Mouse (Mus musculus) heart, adult 2 months (tissue): ENCODE results near the gene Gpr146. TPM values are rescaled to one million over a fixed set of nuclear protein-coding genes. Genes with fewer than 3 reads are reported as not detected.

ENCODE experiments used
- DNase-seq, 2 experiments: peaks; one replicate each; pipeline ENCODE4 v3.0.0; 2021
- H3K27ac ChIP-seq: fragments of 200-600 bp; 2 replicates; pipeline ENCODE4 v1.8.1; 2022
- H3K27me3 ChIP-seq: fragments of 200-500 bp; 2 replicates; pipeline ENCODE4 v1.6.1; 2012; ENCODE audit warnings: mild to moderate bottlenecking, low read length, inconsistent platforms, mixed read lengths; ENCODE audit not compliant: control insufficient read depth, insufficient read depth
- H3K36me3 ChIP-seq: fragments of 200-500 bp; 2 replicates; pipeline ENCODE4 v1.6.1; 2012; ENCODE audit warnings: low read length, inconsistent platforms; ENCODE audit not compliant: control insufficient read depth, insufficient read depth
- H3K4me1 ChIP-seq: fragments of 200-500 bp; 2 replicates; pipeline ENCODE4 v1.6.1; 2011; ENCODE audit warnings: low read length; ENCODE audit not compliant: control insufficient read depth, insufficient read depth
- H3K4me3 ChIP-seq: fragments of 200-600 bp; 2 replicates; pipeline ENCODE4 v1.8.1; 2022
- H3K79me2 ChIP-seq: fragments of 200-500 bp; replicated peaks from 2 replicates; pipeline ENCODE4 v1.6.1; 2012; ENCODE audit warnings: mild to moderate bottlenecking, inconsistent platforms, low read length, moderate library complexity, mixed read lengths; ENCODE audit not compliant: control insufficient read depth, insufficient read depth
- H3K9ac ChIP-seq: fragments of 200-500 bp; 2 replicates; pipeline ENCODE4 v1.6.1; 2012; ENCODE audit warnings: low read depth, mild to moderate bottlenecking, control low read depth, inconsistent platforms, low read length, mixed read lengths
- CTCF ChIP-seq: fragments of 200-600 bp; IDR thresholded peaks from 2 replicates; pipeline ENCODE4 v1.8.1; 2022; ENCODE audit warnings: antibody characterized with exemption, mild to moderate bottlenecking, moderate library complexity
- EP300 ChIP-seq: fragments of 200-500 bp; IDR thresholded peaks from 2 replicates; pipeline ENCODE4 v1.6.1; 2011; ENCODE audit warnings: low read depth, low read length, control low read depth; ENCODE audit not compliant: insufficient read depth
- POLR2A ChIP-seq: fragments of 200-500 bp; IDR thresholded peaks from 2 replicates; pipeline ENCODE4 v1.6.1; 2011; ENCODE audit warnings: mild to moderate bottlenecking, low read depth, low read length, control low read depth; ENCODE audit not compliant: insufficient read depth
- WGBS: fragments of 180-500 bp; shearing (Covaris S2); methylation state at CpG from one replicate; pipeline ENCODE4 v1.1.7; 2018; 5-methylcytosine and 5-hydroxymethylcytosine counted together
- intact Hi-C: fragments of 180-260 bp; cut with DNase I; formaldehyde crosslinking; loops from one replicate; pipeline ENCODE4 v1.15.1; 2025
- polyA plus RNA-seq: library from polyadenylated mRNA; depleted of rRNA; stranded (reverse); fragments of >200 nt; gene quantifications from 2 replicates; pipeline ENCODE4 v1.2.3, GENCODE M21; 2012
- total RNA-seq, 2 experiments: library from RNA; stranded (reverse); gene quantifications; 2 replicates each; pipeline ENCODE4 v1.2.3; 2021

Gene Gpr146
- total and polyA plus RNA-seq, 3 experiments = 42.9 to 62.4 (median 56.6) TPM

DNA sequence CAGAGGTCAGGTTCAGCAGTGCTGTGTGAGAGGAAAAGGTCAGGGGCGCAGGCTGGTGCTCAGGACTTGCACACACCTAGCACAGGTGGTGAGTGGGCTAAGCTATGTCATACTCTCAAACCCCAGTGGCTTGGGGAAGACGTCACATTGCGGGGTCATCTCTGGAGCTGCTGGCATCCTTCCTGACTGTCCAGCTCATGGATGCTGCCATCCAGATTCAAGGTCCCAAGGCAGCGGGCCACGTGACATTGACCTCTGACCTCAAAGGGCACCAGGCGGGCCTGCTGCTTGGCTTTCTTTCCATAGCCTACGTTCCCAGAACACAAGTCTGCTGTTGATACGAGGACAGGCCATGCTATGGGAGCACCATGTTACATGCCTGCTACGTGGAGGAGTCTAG lies 49.5 kb downstream of the Gpr146 start:
- no peak overlapping the region for H3K4me3 ChIP-seq
- DNase-seq = no peak
- WGBS = 91% methylated on average over 9 of the region's 9 CpGs
- H3K9ac ChIP-seq = no peak overlapping the region
- H3K36me3 ChIP-seq = no peaks in the 10 kb centered on the region
- H3K27me3 ChIP-seq = no peaks in the 10 kb centered on the region
- intact Hi-C loops = no loop called here
- H3K79me2 ChIP-seq = no peaks in the 10 kb centered on the region
- H3K4me1 ChIP-seq = peaks cover 9% of the 10 kb centered on the region
- H3K27ac ChIP-seq = no peak overlapping the region
- no peak for TF ChIP-seq POLR2A
- TF ChIP-seq CTCF = no peak
- no peak for TF ChIP-seq EP300

DNA sequence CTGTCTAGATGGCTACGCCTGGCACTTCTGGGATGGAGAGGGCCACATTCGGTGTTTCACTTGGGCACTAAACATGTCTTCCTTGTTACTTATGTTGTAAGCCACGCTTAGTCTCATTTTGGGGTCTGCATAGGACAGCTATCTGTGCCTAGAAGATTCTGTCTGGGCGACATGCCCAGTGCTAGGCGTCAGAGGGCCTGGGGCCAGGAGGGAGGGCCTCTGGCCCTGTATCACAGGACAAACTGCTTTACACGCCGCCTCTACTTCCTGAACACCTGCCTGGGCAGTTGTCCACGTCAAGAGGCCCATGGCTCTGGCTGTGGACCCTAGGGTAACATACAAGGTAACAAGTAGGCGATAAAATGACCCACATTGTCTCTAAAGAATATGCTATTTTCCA lies 50.5 kb downstream of the Gpr146 start:
- TF ChIP-seq CTCF (no peak), EP300 (no peak), POLR2A (no peak)
- no peak overlapping the region for H3K9ac ChIP-seq

DNA sequence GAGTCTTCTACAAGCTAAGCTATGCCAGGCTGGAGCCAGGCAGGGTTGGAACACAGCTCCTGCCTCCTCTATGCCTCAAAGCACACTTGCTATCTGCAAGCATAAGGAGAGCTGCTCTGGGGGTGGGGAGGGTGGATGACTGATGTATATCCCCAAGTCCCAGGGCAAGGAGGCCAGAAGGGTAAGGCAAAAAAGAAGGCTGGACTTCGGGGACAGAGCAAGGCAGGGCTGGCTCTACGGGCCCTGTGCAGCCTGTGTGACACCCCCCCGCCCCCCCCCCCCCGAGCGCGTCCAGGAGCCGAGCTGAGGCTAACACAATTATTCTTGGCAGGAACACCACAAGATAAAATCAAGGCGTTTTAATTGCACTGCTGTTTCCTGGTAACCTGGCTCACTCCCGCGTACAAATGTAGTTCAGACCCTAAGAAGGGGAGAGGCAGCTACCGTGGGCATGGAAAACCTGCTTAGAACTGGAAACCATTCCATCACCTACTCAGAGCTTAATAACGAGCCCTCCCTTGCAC lies 52.4 kb downstream of the Gpr146 start:
- no peak for TF ChIP-seq POLR2A
- 13% methylated on average over 12 of the region's 12 CpGs for WGBS
- H3K4me1 ChIP-seq = peaks cover 19% of the 10 kb centered on the region
- no peaks in the 10 kb centered on the region for H3K36me3 ChIP-seq
- H3K79me2 ChIP-seq = no peaks in the 10 kb centered on the region
- no peak overlapping the region for H3K4me3 ChIP-seq
- no peak overlapping the region for H3K27ac ChIP-seq
- intact Hi-C loops = loop anchor here (2.0 kb wide), 1 partner anchor 21 kb away; no protein-coding TSS in a partner anchor
- H3K9ac ChIP-seq = no peak overlapping the region
- no peak for DNase-seq
- no peaks in the 10 kb centered on the region for H3K27me3 ChIP-seq

More for the DNA sequence above, 50.5 kb downstream of the Gpr146 start:
- intact Hi-C loops = no loop called here
- Histone ChIP-seq H3K27ac (no peak overlapping the region), H3K36me3 (no peaks in the 10 kb centered on the region), H3K4me1 (peaks cover 12% of the 10 kb centered on the region), H3K27me3 (no peaks in the 10 kb centered on the region), H3K79me2 (no peaks in the 10 kb centered on the region), H3K4me3 (no peak overlapping the region)
- WGBS = 27% methylated on average over 9 of the region's 9 CpGs
- DNase-seq = peak; percentile 58 to 69

DNA sequence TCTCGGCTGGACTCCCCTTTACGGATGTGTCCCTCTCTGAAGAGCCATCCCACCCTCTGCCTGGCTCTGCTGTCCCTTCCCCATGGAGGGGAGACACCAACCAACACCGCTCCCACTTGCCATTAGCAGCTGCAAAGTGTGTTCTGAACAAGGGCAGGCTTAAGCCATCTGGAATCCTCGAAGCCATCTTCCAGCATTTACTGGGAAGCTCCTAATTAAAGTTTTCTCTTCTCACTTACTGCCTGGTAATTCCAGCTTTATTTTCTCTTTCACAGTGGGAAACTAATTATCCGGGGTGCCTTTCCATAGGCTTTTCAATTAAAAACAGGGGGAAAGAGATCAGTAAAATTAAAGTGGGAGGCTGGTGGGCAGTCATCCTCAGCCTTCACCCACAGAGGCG lies 54.8 kb downstream of the Gpr146 start:
- H3K27ac ChIP-seq = no peak overlapping the region
- no peaks in the 10 kb centered on the region for H3K27me3 ChIP-seq
- H3K4me3 ChIP-seq = no peak overlapping the region
- H3K4me1 ChIP-seq = peaks cover 19% of the 10 kb centered on the region
- no peaks in the 10 kb centered on the region for H3K36me3 ChIP-seq
- no peak for DNase-seq
- WGBS = 85% methylated on average over 6 of the region's 6 CpGs
- intact Hi-C loops = no loop called here
- no peak overlapping the region for H3K9ac ChIP-seq
- H3K79me2 ChIP-seq = no peaks in the 10 kb centered on the region
- no peak for TF ChIP-seq EP300
- no peak for TF ChIP-seq CTCF
- TF ChIP-seq POLR2A = no peak

DNA sequence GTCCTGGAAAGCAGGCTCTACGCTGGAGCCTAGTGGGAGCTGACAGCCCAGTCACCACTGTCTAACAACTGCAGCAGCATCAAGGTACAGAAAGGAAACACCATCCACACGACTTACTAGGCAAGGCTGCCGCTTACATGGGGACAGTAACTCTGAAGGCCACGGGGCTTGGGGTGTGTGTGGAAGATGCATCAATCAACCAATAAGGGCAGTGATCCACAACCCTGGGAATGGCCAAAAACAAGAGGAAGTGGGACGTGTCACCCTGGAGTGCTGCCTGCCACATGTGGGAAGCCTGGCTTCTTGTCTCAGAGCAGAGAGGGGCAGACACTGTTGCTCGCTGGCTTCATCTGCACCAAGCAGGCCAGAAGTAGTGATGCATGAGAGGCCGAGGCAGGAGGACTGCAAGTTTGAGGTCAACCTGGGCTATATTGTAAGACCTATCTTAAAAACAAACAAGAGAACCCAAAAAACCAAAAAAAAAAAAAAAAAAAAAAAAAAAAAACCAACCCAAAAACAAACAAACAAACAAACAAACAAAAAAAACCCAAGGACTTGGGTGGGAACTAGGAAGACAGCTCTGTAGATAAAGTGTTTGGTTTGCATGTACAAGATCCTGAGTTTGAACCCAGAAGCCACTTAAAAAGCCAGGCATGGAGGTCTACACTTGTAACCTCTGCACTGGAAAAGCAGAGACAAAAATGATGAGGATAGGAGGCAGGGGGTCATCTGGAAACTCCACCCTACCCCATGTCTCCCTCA lies 55.4 kb downstream of the Gpr146 start:
- intact Hi-C loops = no loop called here
- no peaks in the 10 kb centered on the region for H3K36me3 ChIP-seq
- H3K79me2 ChIP-seq = no peaks in the 10 kb centered on the region
- TF ChIP-seq EP300 = no peak
- TF ChIP-seq POLR2A = no peak
- TF ChIP-seq CTCF = no peak
- H3K4me3 ChIP-seq = no peak overlapping the region
- H3K4me1 ChIP-seq = peaks cover 18% of the 10 kb centered on the region
- WGBS = 56% methylated on average over 7 of the region's 7 CpGs
- no peaks in the 10 kb centered on the region for H3K27me3 ChIP-seq
- H3K27ac ChIP-seq = no peak overlapping the region
- no peak overlapping the region for H3K9ac ChIP-seq
- DNase-seq = no peak

DNA sequence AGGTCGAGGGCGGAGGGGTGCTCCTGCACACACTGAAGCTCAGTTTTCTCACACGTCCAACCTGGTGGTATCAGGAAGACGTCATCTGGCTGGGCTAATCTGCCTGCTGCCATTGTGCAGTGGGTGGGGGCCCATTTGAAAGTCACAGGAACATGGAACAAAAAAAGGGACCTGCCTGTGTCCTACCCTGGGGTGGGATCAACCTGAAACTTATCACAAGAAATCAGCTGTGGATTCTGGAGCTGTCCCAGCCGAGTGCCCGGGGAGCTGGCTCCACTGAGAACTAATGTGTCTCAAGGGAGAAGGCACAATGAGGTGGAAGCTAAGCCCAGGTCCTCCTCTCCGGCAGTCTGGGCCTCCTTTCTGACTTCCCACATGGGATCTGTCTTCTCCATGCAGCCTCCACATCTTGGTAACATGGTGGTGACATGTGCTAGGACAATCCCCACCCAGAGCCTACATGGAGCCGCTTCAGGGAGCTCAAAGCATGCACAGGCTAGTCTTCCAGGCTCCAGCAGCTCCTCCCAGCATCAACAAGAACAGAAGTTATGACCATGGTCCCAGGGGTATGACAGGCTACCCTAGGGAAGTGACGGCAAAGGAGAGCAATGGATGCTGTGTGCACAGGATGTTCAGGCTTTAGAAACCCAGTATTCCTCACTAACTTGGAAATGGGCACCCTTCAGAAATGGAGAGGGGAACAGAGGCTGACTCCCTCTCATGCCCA lies 56.5 kb downstream of the Gpr146 start:
- H3K79me2 ChIP-seq = no peaks in the 10 kb centered on the region
- no peak for DNase-seq
- H3K27ac ChIP-seq = peak overlapping the region; percentile 10; the same call in 1 of the 2 replicates
- TF ChIP-seq EP300 = no peak
- no peak for TF ChIP-seq CTCF
- no peak for TF ChIP-seq POLR2A
- 55% methylated on average over 9 of the region's 9 CpGs for WGBS
- H3K4me3 ChIP-seq = no peak overlapping the region
- no peaks in the 10 kb centered on the region for H3K27me3 ChIP-seq
- H3K36me3 ChIP-seq = no peaks in the 10 kb centered on the region
- peaks cover 16% of the 10 kb centered on the region for H3K4me1 ChIP-seq
- intact Hi-C loops = no loop called here
- no peak overlapping the region for H3K9ac ChIP-seq
